Mouse (Mus musculus) left cerebral cortex, adult 11 months (tissue): Measurements from ENCODE around the gene 4930432K21Rik.
A peak's percentile ranks its signal among the peaks of the same experiment; 100 is the strongest.

ENCODE experiments used
- DNase-seq: peaks from one replicate; pipeline ENCODE4 v3.0.0; 2022; ENCODE audit warnings: low spot score

4930432K21Rik gene

GRCm38 (mm10) chr8:84147769-84148530, at the start of gene 4930432K21Rik, which contains the start of gene Cc2d1a:
Gene 4930432K21Rik, plus strand, starts transcription at chr8:84148025.
Gene Cc2d1a, minus strand, starts transcription at chr8:84147936.
- DNase-seq: peak; percentile 89

DNA sequence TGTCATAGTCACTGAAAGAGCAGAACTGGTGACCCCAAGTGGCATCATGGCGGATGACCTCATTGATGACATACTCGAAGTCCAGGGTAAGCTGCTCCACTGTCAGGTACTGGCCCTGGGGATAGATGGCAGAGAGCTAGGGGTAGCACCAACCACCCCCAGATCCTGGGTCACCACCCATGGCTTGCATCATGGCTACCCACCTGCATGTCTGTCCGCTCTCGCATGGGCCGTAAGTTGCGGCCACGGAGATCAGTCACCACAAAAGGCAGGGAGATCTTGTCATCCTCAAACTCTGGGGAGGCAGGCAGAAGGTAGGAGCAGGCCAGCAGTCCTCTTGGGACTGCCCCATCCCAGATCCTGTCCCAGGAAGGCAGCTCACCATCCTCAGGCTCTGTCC, 49.4 kb upstream of the 4930432K21Rik start:
- no peak for DNase-seq

DNA sequence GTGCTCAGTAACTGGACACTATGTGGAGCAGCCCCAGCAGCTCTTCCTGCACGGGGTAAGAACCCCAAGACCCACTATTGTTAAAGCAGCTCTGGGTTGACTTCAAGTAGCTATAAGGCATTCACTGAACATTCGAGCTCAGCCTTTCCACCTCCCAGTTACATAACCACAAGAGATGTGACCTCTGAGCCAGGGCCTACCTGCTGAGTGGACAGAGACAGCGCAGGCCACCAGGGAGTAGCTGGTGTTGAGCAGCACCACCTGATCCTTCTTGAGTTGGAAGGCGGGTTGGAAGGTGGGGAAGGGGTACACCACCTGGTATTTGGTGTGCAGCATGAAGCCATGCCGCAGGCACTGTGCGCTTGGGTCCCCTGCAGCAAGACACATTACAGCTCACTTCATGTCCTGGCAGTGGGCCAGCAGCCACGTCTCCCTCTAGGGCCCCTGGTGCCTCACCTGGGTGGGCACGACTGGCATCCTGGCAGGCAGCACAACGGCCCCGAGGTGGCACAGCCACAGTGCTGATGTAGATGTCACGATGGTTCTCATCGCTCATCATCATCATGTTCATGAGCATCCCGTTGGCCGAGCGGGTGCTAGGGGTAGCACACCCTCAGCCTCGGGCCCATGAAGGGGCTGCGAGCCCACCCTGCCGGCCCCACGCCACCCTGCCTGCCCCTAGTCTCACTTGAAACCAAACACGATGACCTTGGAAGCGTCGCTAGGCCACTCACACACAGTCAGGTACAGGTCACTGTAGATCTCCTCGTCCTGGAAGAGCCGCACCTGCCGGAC, 46.2 kb upstream of the 4930432K21Rik start:
- DNase-seq: no peak

DNA sequence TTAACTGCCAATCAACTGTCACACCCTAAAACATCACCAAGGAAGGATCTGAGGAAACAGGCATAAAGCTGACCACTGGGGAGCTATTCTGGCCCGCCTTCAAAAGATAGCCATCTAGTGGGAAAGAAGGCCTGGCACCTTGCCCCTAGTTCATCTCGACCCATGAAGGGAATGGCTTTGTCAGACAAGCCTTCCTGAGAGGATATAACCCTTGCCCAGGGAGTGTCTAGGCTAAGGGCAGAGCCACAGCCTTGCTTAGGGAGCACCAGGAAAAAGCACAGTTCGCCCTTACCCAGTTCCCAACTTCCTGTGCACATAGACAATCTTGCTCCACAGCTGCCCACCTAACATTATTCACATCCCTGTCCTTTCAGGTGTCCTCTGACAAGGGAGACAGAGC, 44.2 kb upstream of the 4930432K21Rik start:
- no peak for DNase-seq

DNA sequence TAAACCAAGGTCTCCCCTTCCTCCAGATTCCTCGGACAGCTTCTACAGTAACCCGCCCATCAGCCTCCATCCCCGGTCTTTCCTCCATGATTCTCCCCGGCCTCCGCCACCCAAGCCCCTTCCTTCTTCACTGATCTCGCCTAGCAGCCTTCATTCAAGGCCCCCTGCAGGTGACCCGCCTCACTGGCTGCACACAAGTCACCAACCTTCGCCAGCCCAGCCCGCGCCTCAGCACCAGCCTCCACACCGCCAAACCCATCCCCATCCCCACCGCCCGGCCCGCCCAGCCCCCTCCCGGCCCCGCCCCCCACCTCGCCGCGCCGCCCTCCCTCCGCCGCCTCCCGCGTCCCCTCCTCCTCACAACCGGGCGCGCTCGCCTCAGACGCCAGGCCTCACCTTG, 43.6 kb upstream of the 4930432K21Rik start:
- no peak for DNase-seq

DNA sequence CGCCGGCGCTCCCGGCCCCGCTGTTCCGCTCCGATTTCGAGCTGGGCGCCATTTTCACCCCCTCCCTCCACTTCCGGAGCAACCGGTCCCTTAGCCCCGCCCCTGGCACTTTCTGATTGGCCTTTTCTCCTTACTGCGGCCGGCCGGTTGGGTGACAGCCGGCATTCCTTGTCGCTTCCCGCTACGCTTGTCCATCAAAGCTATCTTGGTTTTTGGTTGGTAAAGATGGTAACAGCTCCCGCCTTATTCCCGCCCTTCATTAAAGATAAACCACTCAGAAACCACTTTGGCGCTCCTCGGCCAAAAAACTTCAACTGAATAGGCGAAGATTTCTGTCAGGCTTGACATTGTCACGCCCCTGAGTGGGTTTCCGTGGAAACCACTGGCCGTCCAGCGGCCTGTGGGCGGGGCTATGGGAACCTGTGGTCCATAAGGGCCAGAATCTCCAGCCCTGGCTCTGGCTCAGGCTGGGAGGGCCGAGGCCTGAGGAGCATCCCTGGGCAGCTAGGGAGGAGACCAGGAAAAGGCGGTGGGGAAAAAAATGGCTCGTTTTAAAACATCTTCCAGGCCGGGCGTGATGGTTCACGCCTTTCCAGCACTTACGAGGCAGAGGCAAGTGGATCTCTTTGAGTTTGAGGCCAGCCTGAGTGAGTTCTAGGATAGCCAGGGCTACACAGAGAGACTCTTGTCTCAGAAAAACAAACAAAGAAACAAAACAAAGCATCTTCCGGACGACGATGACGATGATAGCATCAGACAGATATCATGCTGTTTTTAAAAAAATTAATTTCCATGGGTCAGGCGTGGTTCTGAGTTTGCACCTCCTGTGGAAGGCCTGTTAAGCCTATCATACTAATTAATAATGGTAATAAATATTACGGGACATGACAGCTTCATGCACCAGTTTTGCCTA, 42.9 kb upstream of the 4930432K21Rik start, which contains the start of gene Dcaf15:
Dcaf15 (minus strand) TSS at position 72 of the 913 bp plus-strand sequence.
- DNase-seq: peak; percentile 96

DNA sequence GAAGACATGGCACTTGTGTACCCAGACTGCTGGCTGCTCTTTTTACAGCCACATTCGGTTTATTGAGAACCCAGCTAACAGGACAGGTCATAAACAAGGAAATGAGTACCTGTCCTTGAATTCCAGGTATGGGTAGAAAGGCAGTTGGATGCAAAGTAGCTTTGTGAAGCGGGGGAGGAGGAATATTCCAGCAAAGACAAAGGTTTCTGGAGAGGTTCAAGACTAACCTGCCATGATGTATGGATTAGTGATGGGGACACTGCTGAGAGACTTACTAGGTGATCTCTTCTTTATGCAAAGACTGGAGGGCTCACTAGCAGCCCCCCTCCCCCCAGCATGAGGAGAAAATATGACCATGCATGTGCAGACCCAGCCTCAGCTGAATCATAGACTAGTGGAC, 42.1 kb upstream of the 4930432K21Rik start:
- DNase-seq: no peak

DNA sequence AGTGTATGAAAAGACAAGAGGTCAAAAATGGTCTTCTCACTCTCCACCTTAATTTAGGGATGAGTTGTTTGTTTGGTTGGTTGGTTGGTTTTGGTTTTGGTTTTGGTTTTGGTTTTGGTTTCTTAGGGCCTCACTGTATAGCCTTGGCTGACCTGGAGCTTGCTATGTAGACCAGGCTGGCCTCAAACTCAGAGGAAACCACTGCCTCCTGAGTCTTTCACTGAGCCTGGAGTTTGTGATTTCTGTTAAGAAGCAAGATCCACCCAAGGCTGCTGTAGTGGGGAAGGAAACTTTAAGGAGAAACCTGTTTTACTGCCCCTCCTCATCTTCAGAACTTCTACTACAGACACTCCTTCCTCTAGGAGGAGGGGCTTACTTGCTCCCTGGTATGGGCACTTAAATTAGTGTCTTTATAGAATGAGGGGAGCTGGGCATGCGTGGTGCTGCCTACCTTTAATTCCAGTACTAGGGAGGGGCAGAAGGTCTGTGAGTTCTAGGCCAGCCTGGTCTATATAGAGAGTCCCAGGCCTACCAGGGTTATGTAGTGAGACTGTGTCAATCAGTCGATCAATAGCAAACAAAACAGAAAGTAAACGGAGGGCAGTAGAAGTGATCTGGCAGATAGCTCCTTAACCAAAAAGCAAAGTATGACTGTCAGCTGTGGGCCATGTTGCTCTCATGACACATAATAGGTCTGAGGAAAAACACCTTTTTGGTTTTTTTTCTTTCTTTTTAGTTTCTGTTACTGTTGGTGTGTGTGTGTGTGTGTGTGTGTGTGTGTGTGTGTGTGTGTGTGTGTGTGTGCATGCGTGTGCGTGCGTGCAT, 41.4 kb upstream of the 4930432K21Rik start:
- no peak for DNase-seq

DNA sequence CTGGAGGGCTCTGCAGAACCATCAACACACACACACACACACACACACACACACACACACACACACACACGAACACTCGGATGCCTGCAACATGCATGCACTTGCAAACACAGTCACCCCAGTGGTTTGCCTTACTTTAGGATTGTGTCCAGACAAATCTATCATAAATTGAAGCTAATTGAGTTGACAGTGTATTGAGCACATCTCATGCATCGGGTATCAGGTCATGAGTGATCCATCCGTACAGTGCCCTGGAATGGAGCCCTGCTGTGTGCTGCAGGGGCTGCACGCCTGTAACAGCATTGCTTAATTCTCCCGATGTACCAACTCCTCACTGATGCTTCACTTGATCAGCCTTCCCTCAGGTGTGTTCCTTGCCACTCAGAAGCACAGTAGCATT, 32.2 kb upstream of the 4930432K21Rik start:
- no peak for DNase-seq

DNA sequence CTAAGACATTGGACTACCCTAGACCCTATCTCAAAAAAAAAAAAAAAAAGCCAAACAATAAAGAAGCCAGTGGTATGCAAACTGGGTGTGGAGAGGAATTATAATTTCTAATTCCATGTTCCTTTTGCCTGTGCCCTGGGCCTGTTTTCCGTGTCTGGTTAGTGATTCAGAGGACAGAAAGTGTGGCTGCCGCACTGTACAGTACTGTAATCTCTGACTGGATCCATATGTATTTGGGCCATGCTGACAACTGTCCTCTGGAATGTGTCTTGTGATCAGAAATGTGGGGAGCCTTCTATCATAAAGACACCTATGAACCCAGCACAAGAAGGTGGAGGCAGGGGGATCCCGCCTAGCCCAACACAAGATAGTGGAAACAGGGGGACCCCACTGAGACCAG, 25.7 kb upstream of the 4930432K21Rik start:
- no peak for DNase-seq

GRCm38 (mm10) chr8:84125656-84126055, 22.2 kb upstream of the 4930432K21Rik start, which contains the start of gene Podnl1:
Gene Podnl1, plus strand, starts transcription at chr8:84125989.
- DNase-seq: no peak

- no peak for DNase-seq
Observed at GRCm38 (mm10) chr8:84126742-84127141, 21.1 kb upstream of the 4930432K21Rik start.

DNA sequence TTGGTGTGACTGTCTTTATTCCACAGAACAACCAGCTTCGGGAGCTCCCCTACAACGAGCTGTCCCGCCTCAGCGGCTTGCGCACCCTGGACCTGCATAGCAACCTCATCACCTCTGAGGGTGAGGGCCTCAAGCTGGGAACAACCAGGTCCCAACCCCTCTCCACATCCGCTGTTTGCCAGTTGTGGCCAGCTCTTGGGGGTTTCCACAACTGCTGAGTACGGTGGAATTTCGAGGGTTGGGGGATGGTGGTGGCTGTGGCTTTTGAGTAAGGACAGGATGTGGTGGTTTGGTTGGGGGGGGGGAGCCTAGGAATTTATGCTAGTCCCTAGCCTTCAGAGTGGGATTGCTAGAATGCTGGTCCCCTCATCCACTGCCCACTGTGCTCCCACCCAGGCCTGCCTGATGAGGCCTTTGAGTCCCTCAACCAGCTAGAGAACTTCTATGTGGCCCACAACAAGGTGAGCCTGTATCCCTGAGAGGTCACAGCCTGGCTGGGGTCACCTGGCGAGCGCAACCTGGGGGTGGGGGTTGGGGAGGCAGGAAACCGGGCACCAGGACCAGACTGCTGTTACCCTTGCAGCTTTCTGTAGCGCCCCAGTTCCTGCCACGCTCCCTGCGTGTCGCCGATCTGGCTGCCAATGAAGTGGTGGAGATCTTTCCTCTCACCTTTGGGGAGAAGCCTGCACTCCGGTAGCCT, 20.5 kb upstream of the 4930432K21Rik start:
- no peak for DNase-seq

GRCm38 (mm10) chr8:84128277-84128676, 19.5 kb upstream of the 4930432K21Rik start:
- DNase-seq: no peak

DNA sequence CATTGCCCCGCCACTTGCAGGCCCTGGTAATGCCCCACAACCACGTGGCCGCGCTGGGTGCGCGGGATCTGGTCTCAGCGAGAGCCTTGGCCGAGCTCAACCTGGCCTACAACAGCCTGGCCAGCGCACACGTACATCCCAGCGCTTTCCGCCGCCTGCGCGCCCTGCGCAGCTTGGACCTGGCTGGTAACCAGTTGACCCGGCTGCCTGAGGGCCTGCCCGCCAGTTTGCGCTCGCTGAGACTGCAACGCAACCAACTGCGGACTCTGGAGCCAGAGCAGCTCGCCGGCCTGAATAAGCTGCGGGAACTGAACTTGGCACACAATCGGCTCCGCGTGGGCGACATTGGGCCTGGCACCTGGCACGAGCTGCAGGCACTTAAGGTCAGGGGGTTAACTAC, 17.0 kb upstream of the 4930432K21Rik start:
- no peak for DNase-seq

- DNase-seq: no peak
Observed at GRCm38 (mm10) chr8:84132225-84132624, 15.6 kb upstream of the 4930432K21Rik start.

DNA sequence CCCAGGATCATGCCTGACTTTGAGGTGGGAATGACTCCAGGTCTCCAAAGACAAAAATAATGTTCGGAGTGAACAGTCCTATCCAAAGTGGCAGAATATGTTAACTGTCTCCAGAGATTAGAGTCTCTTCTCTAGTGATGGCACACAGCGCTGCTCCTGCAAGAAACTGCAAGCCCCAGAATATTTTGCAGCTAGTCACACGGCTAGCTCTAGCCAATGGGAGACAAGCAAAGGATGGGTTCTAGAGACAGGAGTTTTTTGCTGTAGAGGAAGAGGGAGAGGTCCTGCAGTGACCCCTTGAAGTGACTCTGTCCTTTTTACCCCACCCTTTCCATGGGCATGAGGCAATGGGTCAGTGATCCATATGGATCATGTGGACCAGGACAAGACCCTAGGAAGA, 10.0 kb upstream of the 4930432K21Rik start:
- DNase-seq: no peak

- no peak for DNase-seq
Observed at GRCm38 (mm10) chr8:84140838-84141237, 7.0 kb upstream of the 4930432K21Rik start.

DNA sequence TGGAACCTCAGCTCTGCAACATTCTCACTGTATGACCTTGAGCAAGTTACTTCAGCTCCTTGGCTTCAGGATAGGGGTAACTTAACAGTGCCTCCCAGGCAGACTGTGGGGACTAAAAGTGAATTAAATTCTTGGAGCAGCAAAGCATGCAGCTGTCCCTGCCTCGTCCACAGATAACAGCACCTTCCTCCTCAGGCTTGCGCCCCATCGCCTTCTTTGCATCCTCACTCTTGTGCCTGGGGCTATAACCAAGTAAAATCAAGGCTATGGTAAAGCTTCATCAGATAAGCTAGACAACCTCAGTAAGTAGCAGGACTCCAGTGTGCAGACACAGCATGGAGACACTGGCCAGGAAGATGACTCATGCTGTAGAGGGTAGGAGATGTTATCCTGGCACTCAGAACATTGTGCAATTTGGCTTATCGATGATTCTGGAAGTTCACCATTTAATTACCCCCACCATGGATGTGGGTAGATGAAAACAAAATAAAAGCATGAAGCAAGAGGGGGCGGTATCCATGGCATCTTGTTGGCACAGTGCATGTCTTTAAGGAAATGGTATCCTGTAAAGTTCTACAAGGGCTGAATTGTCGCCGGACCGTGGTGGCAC, 3.1 kb upstream of the 4930432K21Rik start:
- no peak for DNase-seq

- DNase-seq: no peak
Observed at GRCm38 (mm10) chr8:84147324-84147766, 480 bp upstream of the 4930432K21Rik start.
